Mouse (Mus musculus) lung, adult 18-20 months (tissue): ENCODE data around the gene Itgb3.
A peak's percentile ranks its signal among the peaks of the same experiment; 100 is the strongest.

Experiments
- DNase-seq, 2 experiments: peaks; one replicate each; pipeline ENCODE4 v3.0.0; 2022; ENCODE audit warnings: mixed read lengths in 2 of 2

Gene Itgb3

DNA sequence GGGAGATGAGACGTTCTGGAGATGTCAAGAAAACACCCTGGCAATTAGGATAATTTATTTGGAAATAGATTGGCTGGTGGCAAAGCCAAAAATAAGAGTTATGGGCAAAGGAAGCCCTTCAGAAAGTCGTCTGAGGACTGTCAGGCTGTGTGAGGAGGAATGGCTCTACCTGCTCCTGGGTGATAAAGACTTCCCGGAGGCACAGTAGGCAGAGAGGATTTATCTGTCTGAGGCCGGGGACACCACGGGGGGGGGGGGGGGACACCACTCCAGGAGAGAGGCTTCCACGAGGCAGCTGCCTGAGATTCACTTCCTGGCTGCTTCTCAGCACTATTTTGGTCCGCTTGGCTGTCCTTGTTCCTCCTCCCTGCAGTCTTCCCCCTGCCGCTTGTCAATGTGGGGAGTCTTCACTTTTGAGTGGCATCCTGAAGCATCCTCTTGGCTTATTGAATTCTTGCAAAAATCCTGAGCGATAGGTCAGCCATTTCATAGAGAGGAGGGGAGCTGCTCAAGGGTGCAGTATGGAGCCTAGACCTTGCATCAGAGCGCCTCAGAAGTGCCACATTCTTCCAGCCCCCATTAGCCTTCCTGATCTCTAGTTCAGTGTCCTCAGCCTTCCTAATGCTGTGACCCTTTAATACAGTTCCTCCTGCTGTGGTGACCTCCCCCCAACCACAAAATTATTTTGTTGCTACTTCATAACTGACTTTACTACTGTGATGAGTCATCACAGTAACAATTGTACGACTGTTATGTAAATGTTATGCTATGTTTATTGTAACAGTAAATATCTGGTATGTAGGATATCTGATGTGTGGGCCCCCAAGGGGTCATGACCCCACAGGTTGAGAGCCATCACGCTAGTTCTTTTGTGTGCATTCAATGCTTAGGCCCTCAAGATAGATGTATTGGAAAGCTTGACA, 14.5 kb downstream of the Itgb3 start:
- no peak for DNase-seq

- DNase-seq = peak; percentile 40 to 42
Measured at GRCm38 (mm10) chr11:104624791-104625391, 17.1 kb downstream of the Itgb3 start.

DNA sequence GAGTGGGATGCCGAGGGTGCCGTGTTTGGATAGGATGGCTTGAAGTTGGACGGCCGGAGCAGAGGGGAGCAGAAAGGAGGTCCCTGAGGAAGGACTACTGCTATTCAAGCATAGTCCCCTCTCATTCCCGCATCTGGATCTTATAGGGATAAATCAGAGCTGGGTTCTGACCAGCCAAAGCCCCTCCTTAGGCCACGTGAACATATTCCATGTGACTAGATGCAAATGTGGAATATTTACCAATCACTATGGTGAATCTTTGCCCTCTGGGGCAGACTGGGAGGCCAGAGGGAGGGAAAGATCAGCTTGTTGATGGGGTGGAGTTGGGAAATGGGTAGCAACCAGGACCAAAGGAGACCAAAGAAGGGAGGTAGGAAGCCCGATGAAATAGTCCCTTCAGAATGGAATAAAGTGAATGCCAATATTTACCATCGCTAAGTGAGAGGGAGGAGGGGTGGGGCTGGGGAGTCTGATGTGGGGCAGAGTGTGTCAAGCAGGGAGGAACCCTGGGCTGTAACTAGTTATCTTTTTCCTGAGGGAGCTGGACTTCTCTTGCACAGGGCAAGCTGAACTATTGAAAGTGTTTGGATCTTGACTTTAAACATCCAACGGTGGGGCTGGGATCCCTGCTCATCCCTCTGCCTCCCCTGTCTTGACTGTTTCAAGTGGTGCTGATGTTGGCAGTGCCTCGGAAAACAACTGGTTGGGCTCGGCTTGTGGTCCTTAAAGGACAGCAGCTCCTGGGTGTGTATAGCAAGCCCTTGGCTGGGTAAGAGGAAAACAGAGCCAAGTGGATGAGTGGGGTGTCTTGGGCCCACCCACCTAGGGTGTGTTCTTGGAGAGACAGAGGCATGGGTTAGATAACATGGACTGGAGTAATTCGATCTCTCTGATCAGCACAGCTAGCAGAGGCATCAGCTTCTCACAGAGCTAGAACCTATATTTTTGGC, 17.9 kb downstream of the Itgb3 start:
- peak; percentile 51 to 65 for DNase-seq

DNA sequence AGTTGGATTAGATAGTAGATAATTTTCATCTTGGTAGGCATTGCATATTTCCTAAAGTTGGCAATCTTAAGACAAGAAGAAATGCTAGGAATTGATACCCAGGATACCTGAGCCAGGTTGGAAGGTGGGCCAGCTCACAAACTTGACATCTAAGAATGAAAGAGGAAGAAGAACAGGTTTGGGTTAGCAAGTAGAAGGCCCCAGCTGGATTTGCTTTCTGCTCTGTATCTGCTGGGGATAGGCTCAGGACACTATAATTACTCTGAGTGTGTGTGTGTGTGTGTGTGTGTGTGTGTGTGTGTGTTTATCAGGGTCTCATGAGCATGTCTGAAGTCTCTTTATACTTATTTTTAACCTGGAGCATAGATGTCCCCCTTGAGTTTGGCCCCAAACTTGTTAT, 18.8 kb downstream of the Itgb3 start:
- DNase-seq = no peak

- DNase-seq = no peak
Measured at GRCm38 (mm10) chr11:104627616-104628301, 20.0 kb downstream of the Itgb3 start.

DNA sequence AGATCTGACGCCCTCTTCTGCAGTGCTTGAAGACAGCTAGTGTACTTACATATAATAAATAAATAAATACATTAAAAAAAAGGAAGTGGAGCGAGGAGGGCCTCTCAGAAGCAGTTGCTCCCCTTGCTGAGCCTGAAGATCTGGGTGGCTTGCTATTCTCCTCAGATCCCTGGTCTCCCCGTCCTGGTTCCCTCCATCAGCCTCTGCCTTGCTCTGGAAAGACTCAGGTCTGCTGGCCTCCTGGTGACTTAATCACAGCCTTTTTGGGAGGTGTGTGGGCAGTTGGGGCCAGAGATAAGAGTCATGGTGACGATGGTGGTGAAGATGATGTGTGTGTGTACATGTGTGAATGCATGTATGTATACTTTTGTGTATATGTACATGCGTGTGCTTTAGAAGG, 20.8 kb downstream of the Itgb3 start:
- no peak for DNase-seq

DNA sequence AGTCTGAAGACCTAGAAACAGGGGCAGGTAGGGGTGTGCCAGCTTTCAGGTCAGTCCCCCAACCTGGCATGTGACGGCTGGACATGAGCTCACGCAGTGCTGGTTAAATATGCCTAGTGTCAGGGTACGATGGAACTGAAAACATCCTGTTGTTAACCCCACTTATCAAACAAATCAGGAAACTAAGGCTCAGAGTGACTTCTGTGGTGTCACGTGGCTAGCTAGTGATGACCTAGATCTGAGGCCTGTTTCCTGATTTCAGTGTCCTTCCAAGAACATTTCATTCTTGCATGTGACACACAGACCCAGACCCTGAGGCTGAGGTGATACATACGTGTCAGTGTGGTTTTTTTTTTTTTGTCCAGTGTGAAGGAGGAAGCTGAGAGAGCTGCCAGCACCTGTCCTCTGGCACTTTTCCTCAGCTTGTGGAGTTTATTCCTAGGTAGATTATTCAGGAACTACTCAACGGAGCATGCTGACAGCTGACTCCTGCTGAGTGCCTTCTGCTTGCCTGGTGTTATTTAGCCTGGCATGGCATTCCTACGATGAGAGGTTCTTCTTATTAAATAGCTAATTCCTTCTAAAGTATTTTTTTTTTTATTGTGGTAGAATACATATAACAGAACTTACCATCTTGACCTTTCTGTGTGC, 22.5 kb downstream of the Itgb3 start:
- no peak for DNase-seq

- DNase-seq = no peak
Measured at GRCm38 (mm10) chr11:104631306-104631705, 23.5 kb downstream of the Itgb3 start.

DNA sequence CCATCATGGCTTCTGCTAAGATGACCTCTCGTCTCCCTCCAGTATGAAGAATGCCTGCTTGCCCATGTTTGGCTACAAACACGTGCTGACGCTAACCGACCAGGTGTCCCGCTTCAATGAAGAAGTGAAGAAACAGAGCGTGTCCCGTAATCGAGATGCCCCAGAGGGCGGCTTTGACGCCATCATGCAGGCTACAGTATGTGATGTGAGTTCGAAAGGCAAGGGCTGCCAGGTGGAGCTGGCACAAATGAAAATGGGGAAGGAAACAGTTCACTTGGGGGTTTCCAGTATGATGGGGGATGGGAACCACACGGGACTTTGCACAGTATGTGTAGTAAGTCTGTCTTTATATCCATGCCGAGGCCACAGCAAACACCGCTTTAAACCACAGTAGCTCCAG, 29.2 kb downstream of the Itgb3 start:
- peak in 1 of 2 experiments; percentile 35 for DNase-seq

DNA sequence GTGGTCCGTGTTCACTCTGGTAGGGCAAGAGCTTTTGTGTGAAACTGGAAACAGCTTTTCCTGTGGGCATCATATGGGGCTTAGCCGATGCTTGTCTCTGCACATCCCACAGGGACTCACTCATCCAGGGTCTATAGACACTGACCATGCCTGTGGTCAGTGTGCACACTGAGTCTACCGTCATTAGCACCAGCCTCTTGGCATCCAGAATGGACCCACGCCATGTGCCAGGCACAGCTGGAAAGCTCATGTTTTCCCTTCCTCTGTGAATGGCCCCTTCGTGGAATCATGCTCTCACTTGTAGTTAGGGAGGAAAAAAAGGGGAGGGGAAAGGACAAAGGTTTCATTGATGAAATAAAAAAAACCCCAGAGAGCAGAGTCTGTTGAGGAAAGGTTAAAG, 30.2 kb downstream of the Itgb3 start:
- DNase-seq = no peak

DNA sequence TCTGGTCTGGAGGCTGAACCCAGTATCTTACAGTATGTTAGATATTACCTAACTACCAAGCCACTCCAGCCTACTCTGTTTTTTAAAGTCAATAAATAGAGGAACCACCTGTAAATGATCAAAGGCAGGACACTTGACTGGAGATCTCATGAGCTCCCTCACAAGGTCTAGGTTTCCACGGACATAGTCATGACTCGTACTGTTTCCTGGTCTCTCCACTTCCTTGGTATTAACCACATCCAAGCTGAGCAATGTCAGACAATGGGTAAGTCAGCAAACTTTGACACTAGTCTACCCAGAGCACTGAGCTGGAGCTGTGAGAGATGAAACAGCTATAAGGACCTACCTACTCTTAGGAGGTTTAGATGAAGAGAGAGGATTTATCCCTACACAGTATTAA, 31.1 kb downstream of the Itgb3 start:
- no peak for DNase-seq

DNA sequence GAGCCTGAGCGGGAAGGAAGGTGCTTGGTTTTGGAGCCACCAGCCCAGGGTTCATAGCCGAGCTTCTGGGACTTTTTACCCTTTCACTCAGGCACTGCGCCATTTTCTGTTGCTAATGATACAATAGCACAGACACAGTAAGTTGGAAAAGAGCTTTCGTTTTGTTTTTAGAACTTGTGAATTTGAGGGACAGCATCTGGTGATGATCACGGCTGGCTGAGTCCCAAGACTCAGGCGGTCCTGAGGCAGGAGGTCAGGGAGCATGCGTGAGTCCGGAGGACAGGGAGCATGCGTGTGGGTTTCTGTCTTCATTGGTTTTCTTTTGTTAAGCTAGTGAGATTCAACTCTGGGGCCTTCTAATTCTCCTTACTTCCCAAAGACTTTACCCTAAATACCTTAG, 31.8 kb downstream of the Itgb3 start:
- DNase-seq = no peak

DNA sequence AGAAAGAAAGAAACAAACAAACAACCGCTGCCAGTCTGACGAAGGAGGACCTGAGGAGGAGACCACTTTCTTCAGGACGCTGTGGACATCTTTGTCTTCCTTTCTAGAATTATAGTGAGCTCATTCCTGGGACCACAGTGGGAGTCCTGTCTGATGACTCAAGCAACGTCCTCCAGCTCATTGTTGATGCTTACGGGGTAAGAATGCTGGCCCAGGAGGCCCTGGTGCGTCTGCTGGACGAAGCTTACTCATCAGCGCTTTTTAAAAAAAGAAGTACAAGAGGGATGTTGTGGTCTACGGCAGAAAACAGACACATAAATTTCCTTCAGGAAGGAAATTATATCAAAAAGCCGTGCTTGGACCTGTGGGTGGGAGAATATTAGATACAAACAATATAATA, 33.1 kb downstream of the Itgb3 start:
- DNase-seq = no peak

DNA sequence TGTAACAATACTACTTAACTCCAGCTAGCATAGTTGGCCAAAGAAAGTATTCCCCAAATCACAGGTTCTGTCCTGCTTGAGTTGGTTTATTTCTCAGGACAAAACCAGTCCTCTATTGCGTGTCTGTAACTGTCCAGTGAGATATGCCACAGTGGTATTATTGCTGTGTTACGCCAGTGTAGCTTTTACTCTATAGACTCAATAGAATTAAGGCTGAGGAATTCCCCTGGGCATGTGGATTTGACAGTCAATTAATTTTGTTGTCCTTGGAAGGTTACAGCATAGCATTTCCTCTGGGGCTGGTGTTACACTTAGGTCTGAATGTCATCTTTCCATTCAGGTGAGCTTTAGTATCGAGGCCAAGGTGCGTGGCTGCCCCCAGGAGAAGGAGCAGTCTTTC, 35.4 kb downstream of the Itgb3 start:
- no peak for DNase-seq

- no peak for DNase-seq
Measured at GRCm38 (mm10) chr11:104645402-104645801, 37.6 kb downstream of the Itgb3 start.

GRCm38 (mm10) chr11:104646173-104646572, 38.4 kb downstream of the Itgb3 start:
- DNase-seq = no peak

DNA sequence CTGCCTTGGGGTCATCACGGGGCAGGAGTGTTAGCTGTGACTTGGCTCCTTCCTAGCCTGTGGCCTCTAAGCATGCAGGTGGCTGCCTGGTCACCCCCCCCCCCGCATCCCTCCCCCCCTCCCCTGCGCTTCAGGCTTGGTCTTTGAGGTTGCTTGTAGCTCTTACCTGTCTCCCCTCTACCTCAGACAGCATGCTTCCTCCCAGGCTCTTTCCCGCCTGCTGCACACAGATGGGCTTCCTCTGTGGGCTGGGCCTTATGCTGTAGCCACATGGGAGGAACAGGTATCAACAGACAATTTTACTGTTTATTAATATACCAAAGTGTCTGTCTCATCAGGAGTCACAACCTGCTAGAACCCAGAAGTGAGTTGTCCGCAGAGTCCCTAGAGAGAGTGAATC, 38.8 kb downstream of the Itgb3 start:
- DNase-seq = no peak

- peak in 1 of 2 experiments; percentile 13 for DNase-seq
Measured at GRCm38 (mm10) chr11:104647188-104647867, 39.5 kb downstream of the Itgb3 start.

- peak in 1 of 2 experiments; percentile 18 for DNase-seq
Measured at GRCm38 (mm10) chr11:104648571-104648970, 40.8 kb downstream of the Itgb3 start.

GRCm38 (mm10) chr11:104660599-104660998, 52.8 kb downstream of the Itgb3 start:
- DNase-seq = no peak

DNA sequence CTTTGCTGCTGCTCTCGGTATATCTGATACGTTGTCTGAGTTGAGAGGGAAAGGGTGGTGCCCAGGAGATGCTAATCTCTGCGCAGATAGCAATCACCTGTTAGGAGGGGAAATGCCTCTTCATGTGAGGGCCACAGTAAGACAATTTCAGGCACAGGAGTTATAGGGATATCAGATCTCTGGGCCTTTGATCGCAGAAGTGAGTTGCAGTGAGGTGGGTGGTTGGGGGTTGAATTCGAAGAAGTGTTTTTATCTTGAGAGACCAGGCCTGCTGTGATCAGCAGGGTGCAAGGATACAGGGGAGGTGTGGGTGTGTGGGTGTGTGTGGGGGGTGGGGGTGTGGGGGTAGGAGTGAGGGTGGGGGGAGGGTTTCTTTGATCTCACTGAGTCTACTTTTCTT, 53.3 kb downstream of the Itgb3 start:
- no peak for DNase-seq
